Mouse (Mus musculus) forebrain, embryonic 15.5 days (tissue): ENCODE data around the gene Ankzf1. TPM values are rescaled to one million over a fixed set of nuclear protein-coding genes. Genes with fewer than 3 reads are reported as not detected.

ENCODE experiments used
- ATAC-seq: fragments of 200-750 bp; cut with Nextera tagmentation; replicated peaks from 2 replicates; pipeline ENCODE4 v1.8.0; 2017; ENCODE audit warnings: mild to moderate bottlenecking, moderate TSS enrichment, moderate library complexity
- H3K27ac ChIP-seq: fragments of 300-500 bp; sonication (generic); replicated peaks from 2 replicates; pipeline ENCODE4 v1.5.1; 2015; ENCODE audit warnings: mild to moderate bottlenecking, inconsistent platforms
- H3K27me3 ChIP-seq: fragments of 300-500 bp; sonication (generic); 2 replicates; pipeline ENCODE4 v1.6.1; 2015; ENCODE audit warnings: inconsistent platforms
- H3K36me3 ChIP-seq: fragments of 300-500 bp; sonication (generic); 2 replicates; pipeline ENCODE4 v1.6.1; 2015; ENCODE audit warnings: mild to moderate bottlenecking, inconsistent platforms
- H3K4me1 ChIP-seq: fragments of 300-500 bp; sonication (generic); 2 replicates; pipeline ENCODE4 v1.6.1; 2015; ENCODE audit warnings: inconsistent platforms
- H3K4me2 ChIP-seq: fragments of 300-500 bp; sonication (generic); replicated peaks from 2 replicates; pipeline ENCODE4 v1.6.1; 2015; ENCODE audit warnings: mild to moderate bottlenecking, inconsistent platforms
- H3K4me3 ChIP-seq: fragments of 300-500 bp; sonication (generic); 2 replicates; pipeline ENCODE4 v1.5.1; 2015; ENCODE audit warnings: mild to moderate bottlenecking, inconsistent platforms
- H3K9ac ChIP-seq: fragments of 300-500 bp; sonication (generic); replicated peaks from 2 replicates; pipeline ENCODE4 v1.6.1; 2015; ENCODE audit warnings: mild to moderate bottlenecking, inconsistent platforms
- H3K9me3 ChIP-seq: fragments of 300-500 bp; sonication (generic); 2 replicates; pipeline ENCODE4 v1.6.1; 2016; ENCODE audit warnings: inconsistent platforms
- WGBS: fragments of 180-500 bp; shearing (Covaris S2); methylation state at CpG from one replicate; pipeline ENCODE4 v1.1.7; 2015; ENCODE audit warnings: mixed read lengths; 5-methylcytosine and 5-hydroxymethylcytosine counted together
- polyA plus RNA-seq: library from polyadenylated mRNA; unstranded; fragments of >200 nt; fragmentation: Nextera tagmentation; extraction: Ambion mirVana; gene quantifications from 2 replicates; pipeline ENCODE4 v1.2.1, GENCODE M21; 2015

Gene Ankzf1
- polyA plus RNA-seq, 1 experiment from 2014 or later = 28.6 TPM

DNA sequence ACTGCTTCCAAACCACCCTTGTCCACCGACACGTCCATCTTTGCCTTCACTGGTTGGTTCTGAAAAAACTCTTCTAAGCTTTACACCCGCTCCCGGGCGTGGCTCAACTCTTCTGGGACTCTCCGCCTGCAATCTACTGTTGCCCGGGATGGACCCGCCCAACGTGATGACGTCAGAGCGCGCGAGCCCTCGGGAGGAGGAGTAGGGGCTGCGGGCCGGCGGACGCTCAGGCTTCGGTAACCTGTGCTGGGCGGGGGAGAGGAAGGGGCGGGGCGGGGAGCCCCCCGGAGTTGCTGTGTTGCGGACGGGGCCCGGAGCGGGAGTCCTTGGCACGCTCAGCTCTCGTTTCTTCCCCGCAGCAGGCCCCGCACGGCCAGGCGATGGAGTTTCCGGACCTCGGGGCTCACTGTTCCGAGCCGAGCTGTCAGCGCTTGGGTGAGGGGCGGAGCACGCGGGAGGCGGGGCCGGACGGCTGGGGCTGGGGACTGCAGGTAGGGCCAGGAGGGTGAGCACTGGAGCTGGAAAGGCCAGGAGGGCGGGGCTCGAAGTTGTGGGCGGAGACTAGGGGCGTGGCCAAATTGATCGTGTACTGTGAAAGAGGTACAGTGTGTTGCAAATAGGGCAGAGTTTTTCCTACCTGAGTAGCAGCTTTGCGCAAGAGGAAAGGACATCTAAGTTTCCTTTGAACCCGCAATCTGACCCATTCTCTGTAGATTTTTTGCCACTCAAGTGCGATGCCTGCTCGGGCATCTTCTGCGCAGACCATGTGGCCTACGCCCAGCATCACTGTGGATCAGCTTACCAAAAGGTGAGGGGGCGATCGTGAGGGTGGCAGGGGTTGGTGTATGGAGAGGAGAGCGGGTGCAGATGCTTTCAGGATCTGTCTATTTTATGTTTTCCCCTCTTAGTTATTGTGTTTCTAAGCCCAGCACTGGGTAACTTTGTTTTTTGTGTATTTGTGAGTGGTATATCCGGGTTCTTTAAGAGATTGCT is 23.2 kb upstream of the Ankzf1 start, which contains the start of gene Zfand2b:
TSS of gene Zfand2b (plus strand) at position 175 of the 993 bp plus-strand sequence.
- under 1% methylated on average over 59 of the region's 59 CpGs for WGBS
- no peaks in the 10 kb centered on the region for H3K27me3 ChIP-seq
- no peaks in the 10 kb centered on the region for H3K9me3 ChIP-seq
- peak within 1 kb of the TSS; percentile 66 for H3K9ac ChIP-seq
- peaks cover 34% of the 10 kb centered on the region for H3K36me3 ChIP-seq
- peak within 1 kb of the TSS; percentile 74 for H3K4me3 ChIP-seq
- H3K4me1 ChIP-seq = peaks cover 15% of the 10 kb centered on the region
- H3K4me2 ChIP-seq = peak within 1 kb of the TSS; percentile 73
- H3K27ac ChIP-seq = peak within 1 kb of the TSS; percentile 90
- peak; percentile 97 for ATAC-seq

DNA sequence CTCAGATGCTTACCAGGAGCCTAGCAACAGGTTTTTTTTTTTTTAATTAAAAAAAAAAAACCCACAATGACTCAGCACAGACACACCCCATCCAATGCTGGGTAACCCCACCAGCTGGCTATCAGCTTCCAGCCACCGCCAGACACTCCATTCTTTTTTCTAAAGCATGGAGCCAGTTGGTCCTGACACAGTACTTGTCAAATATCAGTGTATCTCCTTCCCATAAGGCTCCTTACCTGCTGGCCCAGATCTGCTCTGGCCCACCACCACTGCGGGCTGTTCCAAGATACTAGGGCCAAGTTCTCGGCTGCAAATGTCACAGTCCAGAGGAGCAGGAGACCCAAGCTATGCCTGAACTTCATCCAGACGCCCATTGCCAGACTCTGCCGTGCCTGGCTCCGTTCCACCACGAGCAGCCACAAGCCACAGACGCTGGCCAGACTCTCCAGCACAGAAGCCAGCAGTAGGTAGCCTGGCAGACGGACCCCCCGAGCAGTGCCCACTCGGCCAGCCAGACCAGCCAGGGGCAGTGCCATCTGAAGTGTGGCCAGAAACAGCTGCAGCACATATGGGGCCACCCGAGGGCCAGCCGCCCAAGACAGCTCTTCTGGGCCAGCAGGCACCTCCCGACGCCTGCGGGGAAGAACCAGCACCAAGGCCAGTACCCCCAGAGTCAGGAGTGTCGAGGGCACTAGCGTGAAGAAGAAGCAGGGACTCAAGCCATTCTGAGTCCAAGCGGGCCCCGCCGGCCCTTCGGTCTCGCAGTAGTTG is 12.4 kb upstream of the Ankzf1 start:
- peak overlapping the region; percentile 56 for H3K4me3 ChIP-seq
- peak overlapping the region; percentile 71 for H3K27ac ChIP-seq

DNA sequence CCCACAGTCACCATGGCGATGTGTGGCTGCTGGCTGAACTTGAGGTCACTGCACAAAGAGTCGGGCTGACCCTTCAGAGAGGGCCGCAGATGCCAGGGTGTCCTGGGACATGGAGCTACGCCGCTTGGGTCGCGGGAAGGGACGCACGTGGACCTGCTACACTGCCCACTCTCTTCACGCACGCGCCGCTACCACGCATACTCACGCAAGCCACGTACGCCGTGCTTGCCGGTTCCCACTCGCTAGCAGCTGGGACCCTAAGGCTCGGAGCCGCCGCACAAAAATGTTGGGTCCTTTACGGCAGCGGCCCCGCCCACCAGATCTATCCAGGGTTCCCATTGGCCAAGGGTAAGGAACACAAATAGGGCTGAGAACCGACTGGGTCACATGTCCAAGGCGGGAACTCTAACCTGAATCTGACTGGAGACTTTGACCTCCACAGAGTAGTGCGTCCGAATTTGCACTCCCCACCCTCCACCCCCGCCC is 11.8 kb upstream of the Ankzf1 start, which contains the start of gene Abcb6:
TSS of gene Abcb6 (minus strand) at position 288 of the 486 bp plus-strand sequence.
- peak; percentile 94 for ATAC-seq
- Histone ChIP-seq H3K4me3 (peak within 1 kb of the TSS; percentile 56), H3K4me1 (peaks cover 30% of the 10 kb centered on the region), H3K36me3 (peaks cover 48% of the 10 kb centered on the region), H3K4me2 (peak within 1 kb of the TSS; percentile 99), H3K9ac (peak within 1 kb of the TSS; percentile 59), H3K27ac (peak within 1 kb of the TSS; percentile 71), H3K27me3 (no peaks in the 10 kb centered on the region), H3K9me3 (no peaks in the 10 kb centered on the region)
- under 1% methylated on average over 31 of the region's 31 CpGs for WGBS

More for the DNA sequence above, 12.4 kb upstream of the Ankzf1 start:
- Histone ChIP-seq H3K4me1 (peaks cover 30% of the 10 kb centered on the region), H3K9ac (peak overlapping the region; percentile 59), H3K27me3 (no peaks in the 10 kb centered on the region), H3K36me3 (peaks cover 47% of the 10 kb centered on the region), H3K9me3 (no peaks in the 10 kb centered on the region), H3K4me2 (peak overlapping the region; percentile 99)
- 5% methylated on average over 23 of the region's 23 CpGs for WGBS
- ATAC-seq = peak; percentile 46

DNA sequence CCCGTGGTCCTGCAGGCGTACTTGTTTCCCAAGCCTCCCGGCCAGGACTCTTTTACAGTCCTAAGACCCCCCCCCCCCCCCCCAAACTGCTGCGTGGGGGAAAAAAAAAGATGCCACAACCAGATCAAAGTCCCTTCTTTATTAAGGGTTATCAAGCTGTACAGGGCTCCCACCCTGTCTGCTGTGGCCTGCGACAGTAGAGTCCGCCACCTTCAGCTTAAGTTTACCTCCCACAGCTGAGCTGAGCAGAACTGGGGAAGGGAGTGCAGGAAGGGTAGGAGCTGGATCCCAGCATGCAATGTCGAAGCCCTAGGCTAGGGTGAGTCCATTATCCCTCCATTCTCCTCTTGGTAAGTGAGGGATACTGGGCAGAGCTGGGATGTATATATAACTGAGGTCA is 11.2 kb upstream of the Ankzf1 start:
- Histone ChIP-seq H3K4me1 (peaks cover 30% of the 10 kb centered on the region), H3K36me3 (peaks cover 48% of the 10 kb centered on the region), H3K4me2 (peak overlapping the region; percentile 99), H3K27me3 (no peaks in the 10 kb centered on the region), H3K9me3 (no peaks in the 10 kb centered on the region), H3K9ac (peak overlapping the region; percentile 22), H3K4me3 (peak overlapping the region; percentile 56), H3K27ac (0 out of 2 replicates have a peak overlapping the region, but pooled peaks have one; percentile 71)
- WGBS = 26% methylated on average over 7 of the region's 7 CpGs
- peak; percentile 3; the same call in 1 of the 2 replicates for ATAC-seq

DNA sequence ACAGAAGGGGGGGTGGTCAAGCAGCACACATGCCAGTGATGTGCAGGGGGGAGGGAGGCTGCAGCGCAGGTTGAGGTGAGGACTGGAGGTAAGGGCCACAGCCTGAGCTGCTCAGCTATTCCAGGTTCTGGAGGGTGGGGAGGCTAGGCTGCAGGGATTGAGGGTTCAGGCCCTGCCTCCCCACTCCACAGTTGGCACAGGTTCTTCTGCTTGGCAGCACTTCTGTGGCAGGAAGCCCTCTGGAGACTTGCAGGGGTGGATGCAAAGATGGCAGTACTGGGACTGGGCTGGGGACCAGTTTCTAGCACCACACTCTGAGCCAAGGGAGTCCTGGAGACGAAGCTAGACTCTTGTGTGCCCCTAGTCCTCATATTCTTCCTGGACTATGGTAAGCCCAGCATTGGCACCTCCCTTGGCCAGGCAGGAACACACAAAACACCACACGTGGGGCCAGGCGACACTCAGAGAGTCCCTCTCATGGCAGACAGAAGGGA is 10.5 kb upstream of the Ankzf1 start:
- Histone ChIP-seq H3K4me3 (no peak overlapping the region), H3K9ac (no peak overlapping the region), H3K36me3 (peaks cover 47% of the 10 kb centered on the region), H3K27me3 (no peaks in the 10 kb centered on the region), H3K27ac (no peak overlapping the region), H3K4me1 (peaks cover 30% of the 10 kb centered on the region), H3K9me3 (no peaks in the 10 kb centered on the region), H3K4me2 (no peak overlapping the region)
- WGBS = 84% methylated on average over 4 of the region's 4 CpGs
- no peak for ATAC-seq

DNA sequence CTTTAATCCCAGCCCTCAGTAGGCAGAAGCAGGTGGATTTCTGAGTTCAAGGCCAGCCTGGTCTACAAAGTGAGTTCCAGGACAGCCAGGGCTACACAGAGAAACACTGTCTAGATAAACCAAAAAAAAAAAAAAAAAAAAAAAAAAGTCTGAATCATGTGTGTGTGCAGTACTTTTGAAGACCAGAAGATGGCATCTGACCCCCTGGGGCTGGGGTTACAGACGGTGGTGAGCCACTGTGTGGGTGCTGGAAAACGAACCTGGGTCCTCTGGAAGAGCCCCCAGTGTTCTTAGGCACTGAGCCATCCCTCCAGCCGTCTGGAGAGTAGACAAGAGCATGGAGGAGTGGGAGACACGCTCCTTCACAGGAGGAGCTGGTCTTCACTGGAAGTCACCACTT is 9.8 kb upstream of the Ankzf1 start:
- no peak overlapping the region for H3K4me3 ChIP-seq
- H3K9ac ChIP-seq = no peak overlapping the region
- H3K4me1 ChIP-seq = peaks cover 30% of the 10 kb centered on the region
- H3K27me3 ChIP-seq = no peaks in the 10 kb centered on the region
- H3K9me3 ChIP-seq = no peaks in the 10 kb centered on the region
- no peak overlapping the region for H3K27ac ChIP-seq
- H3K4me2 ChIP-seq = no peak overlapping the region
- 69% methylated on average over 4 of the region's 4 CpGs for WGBS
- ATAC-seq = no peak
- peaks cover 51% of the 10 kb centered on the region for H3K36me3 ChIP-seq

DNA sequence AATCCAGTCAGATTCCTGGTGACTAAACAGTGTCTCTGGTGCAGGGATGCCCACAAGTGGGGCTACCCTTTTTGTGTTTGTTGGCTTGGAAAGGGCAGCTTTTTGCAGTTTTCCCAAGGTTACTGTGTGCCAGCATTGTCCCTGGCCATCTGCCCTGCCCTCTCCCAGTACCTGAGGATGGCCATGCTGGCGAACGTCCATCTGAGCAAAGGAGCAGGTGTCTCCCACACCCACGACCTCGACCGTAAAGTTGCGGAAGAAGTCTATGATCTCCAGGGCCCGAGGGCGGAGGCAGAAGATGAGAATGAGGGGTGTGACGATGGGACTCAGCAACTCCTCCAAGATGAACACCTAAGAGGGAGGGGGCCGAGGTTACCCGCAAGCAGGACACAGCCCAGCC is 6.5 kb upstream of the Ankzf1 start:
- Histone ChIP-seq H3K36me3 (peaks cover 63% of the 10 kb centered on the region), H3K9ac (no peak overlapping the region), H3K27me3 (no peaks in the 10 kb centered on the region), H3K4me3 (no peak overlapping the region), H3K9me3 (no peaks in the 10 kb centered on the region), H3K4me2 (no peak overlapping the region), H3K27ac (no peak overlapping the region), H3K4me1 (peaks cover 10% of the 10 kb centered on the region)
- 93% methylated on average over 11 of the region's 11 CpGs for WGBS
- ATAC-seq = no peak

DNA sequence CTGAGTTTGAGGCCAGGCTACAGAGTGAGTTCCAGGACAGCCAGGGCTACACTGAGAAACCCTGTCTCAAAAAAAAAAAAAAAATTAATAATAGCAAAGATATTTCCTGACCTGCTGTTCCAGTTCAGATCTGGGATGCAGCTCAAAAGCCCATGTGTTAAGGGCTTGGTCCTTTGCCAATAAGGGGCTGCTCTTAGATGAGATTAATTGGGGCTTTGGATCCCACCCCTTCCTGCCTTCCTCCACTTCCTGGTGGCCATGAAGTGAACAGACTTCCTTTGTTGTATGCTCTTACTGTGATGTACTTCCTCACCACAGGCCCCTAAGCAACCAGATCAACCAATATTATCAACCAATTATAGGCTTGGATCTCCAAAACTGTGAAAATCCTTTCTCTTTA is 4.8 kb upstream of the Ankzf1 start:
- H3K4me1 ChIP-seq = peaks cover 14% of the 10 kb centered on the region
- no peak overlapping the region for H3K4me2 ChIP-seq
- no peaks in the 10 kb centered on the region for H3K9me3 ChIP-seq
- no peak overlapping the region for H3K27ac ChIP-seq
- H3K27me3 ChIP-seq = no peaks in the 10 kb centered on the region
- ATAC-seq = no peak
- H3K9ac ChIP-seq = no peak overlapping the region
- H3K36me3 ChIP-seq = peaks cover 62% of the 10 kb centered on the region
- H3K4me3 ChIP-seq = no peak overlapping the region

DNA sequence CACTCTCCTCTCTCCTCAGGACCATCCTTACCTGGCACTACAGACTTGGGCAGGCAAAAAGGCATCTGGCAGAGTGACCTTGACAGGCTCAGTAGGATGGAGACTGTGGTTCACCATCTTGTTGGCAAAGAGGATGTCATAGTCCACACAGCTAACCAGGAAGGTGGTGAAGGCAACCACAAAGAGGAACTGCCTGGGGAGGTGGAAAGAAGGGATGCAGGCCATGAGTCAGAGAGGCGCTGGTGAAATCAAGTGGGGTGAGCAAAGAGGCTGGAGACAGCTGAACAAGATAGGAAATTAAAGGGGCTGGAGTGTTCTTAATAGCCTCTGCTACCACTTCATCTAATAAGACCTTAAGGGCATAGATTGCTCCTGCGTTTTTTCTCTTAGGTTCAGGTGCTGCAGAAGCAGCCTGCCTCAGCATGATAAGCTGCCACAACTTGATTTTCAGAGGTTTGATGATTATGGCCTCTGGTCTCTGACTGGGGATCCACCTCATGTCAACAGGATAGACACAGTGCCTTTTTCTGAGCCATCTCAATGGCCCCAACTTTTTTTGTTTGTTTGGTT is 4.0 kb upstream of the Ankzf1 start:
- no peak overlapping the region for H3K27ac ChIP-seq
- WGBS = 85% methylated on average over 2 of the region's 2 CpGs
- H3K9ac ChIP-seq = no peak overlapping the region
- H3K27me3 ChIP-seq = no peaks in the 10 kb centered on the region
- H3K4me2 ChIP-seq = no peak overlapping the region
- H3K36me3 ChIP-seq = peaks cover 55% of the 10 kb centered on the region
- no peaks in the 10 kb centered on the region for H3K9me3 ChIP-seq
- H3K4me3 ChIP-seq = no peak overlapping the region
- peaks cover 20% of the 10 kb centered on the region for H3K4me1 ChIP-seq
- ATAC-seq = no peak

DNA sequence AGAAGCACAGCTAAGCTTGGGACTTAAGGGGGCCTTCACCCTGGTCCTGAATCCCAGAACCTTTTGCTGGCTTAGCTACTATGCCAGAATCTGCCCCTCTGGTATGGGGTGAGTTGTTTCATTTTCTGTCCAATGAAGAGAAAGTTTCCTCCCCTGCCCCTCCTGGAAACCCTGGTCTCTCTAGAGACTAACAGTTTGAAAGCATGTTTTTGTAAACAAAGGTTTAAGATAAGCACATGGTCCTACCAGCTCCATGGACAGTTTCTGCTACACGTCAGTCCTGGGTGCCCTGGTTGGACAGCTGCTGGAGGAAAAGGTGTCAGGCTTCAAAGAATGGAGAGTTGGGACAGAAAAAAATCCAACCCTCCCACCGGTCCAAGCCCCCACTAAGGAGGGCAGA is 1.4 kb upstream of the Ankzf1 start:
- WGBS = 79% methylated on average over 2 of the region's 2 CpGs
- Histone ChIP-seq H3K36me3 (peaks cover 37% of the 10 kb centered on the region), H3K4me3 (peak overlapping the region; percentile 79; the same call in 1 of the 2 replicates), H3K4me2 (peak overlapping the region; percentile 94), H3K27ac (no peak overlapping the region), H3K27me3 (no peaks in the 10 kb centered on the region), H3K9me3 (no peaks in the 10 kb centered on the region), H3K4me1 (peaks cover 24% of the 10 kb centered on the region), H3K9ac (no peak overlapping the region)
- no peak for ATAC-seq

DNA sequence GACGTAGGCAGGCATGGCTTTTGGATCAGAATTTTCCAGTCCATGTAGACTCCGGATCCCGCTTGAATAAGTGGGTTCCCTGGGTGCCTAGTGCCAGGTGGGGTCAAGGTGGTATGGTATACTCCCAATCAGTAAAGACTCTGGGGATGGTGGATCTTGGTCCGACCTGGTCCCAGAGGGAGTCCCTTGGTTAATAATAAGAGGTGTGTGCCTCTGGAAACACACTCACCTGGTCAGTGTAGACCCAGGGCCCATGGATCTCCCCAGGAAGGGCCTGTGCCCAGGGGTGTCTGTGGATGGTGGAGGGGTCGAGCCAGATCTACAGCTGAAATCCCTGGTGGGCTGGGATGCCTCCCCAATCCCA is 711 bp upstream of the Ankzf1 start:
- Histone ChIP-seq H3K27me3 (no peaks in the 10 kb centered on the region), H3K4me2 (peak overlapping the region; percentile 94), H3K4me1 (peaks cover 24% of the 10 kb centered on the region), H3K36me3 (peaks cover 37% of the 10 kb centered on the region), H3K4me3 (peak overlapping the region; percentile 79), H3K9ac (peak overlapping the region; percentile 90), H3K27ac (peak overlapping the region; percentile 94), H3K9me3 (no peaks in the 10 kb centered on the region)
- no peak for ATAC-seq
- WGBS = 40% methylated on average over 5 of the region's 5 CpGs
